Mouse (Mus musculus) embryo, embryonic 10.5 days (tissue): Measurements from ENCODE around the gene Olfr704.
"Not testable (repeated sequence)": the region's sequence is repeated elsewhere in the genome, so short reads cannot be mapped to it uniquely, and the experiment has no call there.

ENCODE experiments used
- DNase-seq: peaks from one replicate; pipeline ENCODE4 v3.0.0-alpha.2; 2015; ENCODE audit warnings: low spot score

Olfr704 gene

GRCm38 (mm10) chr7:106862885-106863284 lies at the start of gene Olfr704:
Olfr704 (plus strand) TSS chr7:106863185.
- DNase-seq: no peak

DNA sequence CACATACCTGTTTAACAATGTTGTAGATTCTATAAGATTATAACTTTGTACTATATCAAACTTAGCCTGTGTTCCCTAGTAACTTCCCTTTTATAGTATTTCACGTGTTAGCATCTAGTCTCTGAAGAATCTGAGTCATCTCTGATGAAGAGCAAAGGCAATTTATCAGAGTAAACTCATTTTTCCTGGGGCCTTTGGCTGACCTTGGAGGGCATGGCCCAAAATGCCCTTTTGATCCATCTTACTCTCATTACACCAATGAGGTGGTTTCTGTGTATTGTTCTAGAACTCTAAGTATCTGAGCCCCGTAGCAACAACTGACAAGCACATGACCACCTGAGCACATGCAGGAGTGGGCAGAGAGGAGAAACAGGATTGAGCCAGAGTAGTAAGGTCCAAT lies 49.2 kb upstream of the Olfr704 start, which contains the start of gene Olfr701:
Olfr701 (plus strand) TSS at position 301 of the 400 bp plus-strand sequence.
- no peak for DNase-seq

GRCm38 (mm10) chr7:106815775-106816174 lies 47.2 kb upstream of the Olfr704 start:
- peak; percentile 38 for DNase-seq

DNA sequence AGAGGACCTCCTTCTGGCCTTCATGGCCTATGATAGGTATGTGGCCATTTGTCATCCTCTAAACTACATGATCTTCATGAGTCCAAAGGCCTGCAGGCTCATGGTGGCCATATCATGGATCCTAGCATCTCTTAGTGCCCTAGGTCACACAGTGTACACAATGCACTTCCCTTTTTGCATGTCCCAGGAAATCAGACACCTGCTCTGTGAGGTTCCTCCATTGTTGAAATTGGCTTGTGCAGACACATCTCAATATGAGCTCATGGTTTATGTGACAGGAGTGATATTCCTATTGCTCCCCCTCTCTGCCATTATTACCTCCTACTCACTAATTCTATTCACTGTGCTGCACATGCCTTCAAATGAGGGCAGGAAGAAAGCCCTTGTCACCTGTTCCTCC lies 44.6 kb upstream of the Olfr704 start:
- no peak for DNase-seq

DNA sequence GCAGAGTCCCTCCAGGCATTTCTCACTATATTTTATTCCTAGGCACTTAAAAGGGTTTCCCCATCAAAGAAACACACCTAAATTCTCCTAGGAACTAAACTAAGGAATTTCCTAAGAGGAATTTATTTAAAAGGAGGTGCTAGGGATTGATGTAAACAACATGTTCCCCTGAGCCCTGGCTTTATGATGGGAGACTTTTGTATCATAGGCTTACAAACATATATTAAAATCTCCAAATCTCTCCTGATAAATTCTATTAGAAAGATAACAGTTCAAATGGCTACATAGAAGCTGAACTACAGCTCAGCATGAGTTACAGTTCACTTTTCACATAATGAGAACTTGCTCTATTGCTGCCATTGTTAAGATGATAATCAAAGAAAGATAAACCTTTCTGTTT lies 29.2 kb upstream of the Olfr704 start, which contains the start of gene Olfr702:
Olfr702 (minus strand) TSS at position 101 of the 400 bp plus-strand sequence.
- DNase-seq: no peak

DNA sequence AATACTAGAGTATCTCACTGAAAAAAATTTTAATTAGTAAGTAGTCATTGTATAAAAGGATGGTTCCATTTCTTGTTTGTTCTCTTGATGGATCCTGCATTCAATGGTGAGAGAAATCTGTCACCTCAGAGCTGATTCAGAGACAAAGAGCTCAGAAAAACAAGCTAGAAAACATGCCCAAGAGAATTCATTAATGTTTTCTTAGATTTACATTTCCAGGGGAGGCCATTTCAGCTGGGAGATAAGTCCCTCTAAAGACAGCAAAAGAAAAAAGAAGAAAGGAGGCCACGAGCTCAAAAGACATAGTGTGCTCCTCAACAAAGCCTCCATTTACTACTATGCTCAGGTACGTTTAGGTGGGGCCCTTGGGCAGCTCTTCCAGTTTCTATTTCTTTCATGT lies 19.9 kb upstream of the Olfr704 start, which contains the start of gene Olfr703:
Olfr703 (plus strand) TSS at position 301 of the 400 bp plus-strand sequence.
- no peak for DNase-seq

DNA sequence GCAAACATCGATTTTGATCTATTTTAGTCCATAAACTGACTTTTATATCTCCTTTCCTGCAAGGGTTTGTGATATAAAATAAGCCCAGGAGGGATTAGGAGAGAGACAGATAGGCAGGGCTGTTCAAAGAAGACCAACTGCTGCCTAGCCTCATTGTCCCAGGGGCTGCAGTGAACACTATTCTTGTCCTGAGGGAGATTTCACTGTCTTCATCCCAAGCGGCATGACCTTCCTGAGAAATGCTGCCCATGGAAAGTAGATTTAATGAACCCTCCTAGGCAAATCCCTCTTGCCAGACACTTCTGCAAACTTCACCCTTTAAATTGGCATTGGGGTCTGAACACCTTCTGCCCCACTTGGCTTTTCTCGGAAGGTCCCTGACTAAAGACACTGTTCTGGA lies 13.8 kb downstream of the Olfr704 start, which contains the start of gene Olfr705:
Olfr705 (minus strand) TSS at position 101 of the 400 bp plus-strand sequence.
- no peak for DNase-seq

- no peak for DNase-seq
These were observed 25.1 kb downstream of the Olfr704 start, which contains the start of gene Olfr706 for GRCm38 (mm10) chr7:106888062-106888461. Olfr706 (minus strand) TSS chr7:106888162.

- DNase-seq: not testable (repeated sequence)
These were observed 38.2 kb downstream of the Olfr704 start, which contains the start of gene Olfr707 for GRCm38 (mm10) chr7:106901141-106901540. Olfr707 (minus strand) TSS chr7:106901241.

- no peak for DNase-seq
These were observed 44.7 kb downstream of the Olfr704 start, which contains the start of gene Olfr1532-ps1 for GRCm38 (mm10) chr7:106907676-106908075. Olfr1532-ps1 (plus strand) TSS chr7:106908001.
